Mouse (Mus musculus) ES-Bruce4 (cell line): ENCODE data around the gene Rsph1. TPM values are rescaled to one million over a fixed set of nuclear protein-coding genes. Genes with fewer than 3 reads are reported as not detected.

ENCODE experiments used
- H3K27ac ChIP-seq: 2 replicates; pipeline ENCODE4 v1.5.1; 2012; ENCODE audit warnings: low read length, inconsistent platforms; ENCODE audit not compliant: insufficient read depth
- H3K27me3 ChIP-seq: 2 replicates; pipeline ENCODE4 v1.6.1; 2012; ENCODE audit warnings: mild to moderate bottlenecking, low read length, inconsistent platforms; ENCODE audit not compliant: control insufficient read depth, poor library complexity, insufficient read depth, severe bottlenecking
- H3K36me3 ChIP-seq: 2 replicates; pipeline ENCODE4 v1.6.1; 2012; ENCODE audit warnings: inconsistent platforms, mild to moderate bottlenecking, low read length, moderate library complexity; ENCODE audit not compliant: control insufficient read depth, poor library complexity, insufficient read depth, severe bottlenecking
- H3K4me1 ChIP-seq: one replicate; pipeline ENCODE4 v1.8.1; 2011; ENCODE audit warnings: low read length; ENCODE audit not compliant: control insufficient read depth, insufficient read depth
- H3K4me3 ChIP-seq: 2 replicates; pipeline ENCODE4 v1.5.1; 2011; ENCODE audit warnings: low read depth, mild to moderate bottlenecking, low read length
- H3K9ac ChIP-seq: 2 replicates; pipeline ENCODE4 v1.6.1; 2012; ENCODE audit warnings: low read depth, mild to moderate bottlenecking, inconsistent platforms; ENCODE audit not compliant: poor library complexity, severe bottlenecking
- H3K9me3 ChIP-seq: replicated peaks from 2 replicates; pipeline ENCODE4 v1.6.1; 2012; ENCODE audit warnings: mild to moderate bottlenecking, low read length, inconsistent platforms; ENCODE audit not compliant: control insufficient read depth, poor library complexity, insufficient read depth, severe bottlenecking
- CTCF ChIP-seq: IDR thresholded peaks from one replicate; pipeline ENCODE4 v1.8.1; 2011; ENCODE audit warnings: low read depth, low read length
- EP300 ChIP-seq: IDR thresholded peaks from 2 replicates; pipeline ENCODE4 v1.6.1; 2011; ENCODE audit warnings: low read depth, low read length; ENCODE audit not compliant: insufficient read depth
- POLR2A ChIP-seq: IDR thresholded peaks from one replicate; pipeline ENCODE4 v1.8.1; 2011; ENCODE audit warnings: low read length; ENCODE audit not compliant: insufficient read depth
- polyA plus RNA-seq: library from polyadenylated mRNA; stranded (reverse); fragments of >200 nt; gene quantifications from 2 replicates; pipeline ENCODE4 v1.2.4, GENCODE M21; 2011; ENCODE audit warnings: low read depth; ENCODE audit not compliant: missing spikeins, insufficient read depth, insufficient read length

The Rsph1 gene
- polyA plus RNA-seq, 1 experiment, result 11.5 TPM

- no peaks in the 10 kb centered on the region for H3K36me3 ChIP-seq
- TF ChIP-seq EP300, result no peak
- TF ChIP-seq CTCF, result peak; percentile 41
These were observed 41.3 kb downstream of the Rsph1 start for GRCm38 (mm10) chr17:31235915-31236314.

GRCm38 (mm10) chr17:31232251-31233010 lies 44.8 kb downstream of the Rsph1 start:
- H3K27me3 ChIP-seq, result no peaks in the 10 kb centered on the region
- TF ChIP-seq CTCF (no peak), EP300 (no peak), POLR2A (no peak)
- H3K9ac ChIP-seq, result no peak overlapping the region

More at GRCm38 (mm10) chr17:31235915-31236314, 41.3 kb downstream of the Rsph1 start:
- Histone ChIP-seq H3K9me3 (no peaks in the 10 kb centered on the region), H3K9ac (no peak overlapping the region), H3K4me3 (no peak overlapping the region), H3K4me1 (no peaks in the 10 kb centered on the region), H3K27ac (no peak overlapping the region), H3K27me3 (no peaks in the 10 kb centered on the region)

GRCm38 (mm10) chr17:31231780-31232179 lies 45.4 kb downstream of the Rsph1 start:
- no peak overlapping the region for H3K9ac ChIP-seq
- no peak overlapping the region for H3K27ac ChIP-seq
- no peaks in the 10 kb centered on the region for H3K4me1 ChIP-seq
- H3K36me3 ChIP-seq, result no peaks in the 10 kb centered on the region
- no peaks in the 10 kb centered on the region for H3K9me3 ChIP-seq
- no peaks in the 10 kb centered on the region for H3K27me3 ChIP-seq
- no peak for TF ChIP-seq EP300
- TF ChIP-seq POLR2A, result no peak
- TF ChIP-seq CTCF, result no peak
- no peak overlapping the region for H3K4me3 ChIP-seq

More at GRCm38 (mm10) chr17:31232251-31233010, 44.8 kb downstream of the Rsph1 start:
- Histone ChIP-seq H3K27ac (no peak overlapping the region), H3K36me3 (no peaks in the 10 kb centered on the region), H3K9me3 (no peaks in the 10 kb centered on the region), H3K4me1 (no peaks in the 10 kb centered on the region), H3K4me3 (no peak overlapping the region)

- no peaks in the 10 kb centered on the region for H3K36me3 ChIP-seq
- H3K27me3 ChIP-seq, result no peaks in the 10 kb centered on the region
- no peak overlapping the region for H3K9ac ChIP-seq
- TF ChIP-seq EP300 (no peak), CTCF (no peak), POLR2A (no peak)
- H3K4me1 ChIP-seq, result no peaks in the 10 kb centered on the region
- no peaks in the 10 kb centered on the region for H3K9me3 ChIP-seq
- no peak overlapping the region for H3K4me3 ChIP-seq
- H3K27ac ChIP-seq, result no peak overlapping the region
These were observed 50.3 kb downstream of the Rsph1 start for GRCm38 (mm10) chr17:31226931-31227330.

DNA sequence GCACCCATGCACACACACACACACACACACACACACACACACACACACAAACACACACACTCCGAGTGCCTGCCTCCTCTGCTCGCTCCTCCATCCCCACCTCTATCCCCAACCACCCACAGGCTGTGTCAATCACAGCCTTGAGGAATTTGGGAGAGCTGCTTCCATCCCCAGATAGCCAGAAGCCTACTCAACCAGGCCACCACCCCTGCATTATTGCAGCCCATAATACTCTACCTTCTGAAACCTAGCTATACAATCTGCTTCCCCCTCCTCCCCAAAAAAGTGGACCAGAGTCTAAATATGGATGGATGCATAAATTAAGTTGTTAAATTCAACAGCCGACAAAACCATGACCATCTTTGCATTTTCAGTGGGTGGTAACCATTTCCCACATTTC lies 50.8 kb downstream of the Rsph1 start:
- Histone ChIP-seq H3K4me1 (no peaks in the 10 kb centered on the region), H3K9me3 (no peaks in the 10 kb centered on the region), H3K27ac (no peak overlapping the region), H3K36me3 (no peaks in the 10 kb centered on the region), H3K27me3 (no peaks in the 10 kb centered on the region), H3K4me3 (no peak overlapping the region), H3K9ac (no peak overlapping the region)
- TF ChIP-seq CTCF, result no peak

DNA sequence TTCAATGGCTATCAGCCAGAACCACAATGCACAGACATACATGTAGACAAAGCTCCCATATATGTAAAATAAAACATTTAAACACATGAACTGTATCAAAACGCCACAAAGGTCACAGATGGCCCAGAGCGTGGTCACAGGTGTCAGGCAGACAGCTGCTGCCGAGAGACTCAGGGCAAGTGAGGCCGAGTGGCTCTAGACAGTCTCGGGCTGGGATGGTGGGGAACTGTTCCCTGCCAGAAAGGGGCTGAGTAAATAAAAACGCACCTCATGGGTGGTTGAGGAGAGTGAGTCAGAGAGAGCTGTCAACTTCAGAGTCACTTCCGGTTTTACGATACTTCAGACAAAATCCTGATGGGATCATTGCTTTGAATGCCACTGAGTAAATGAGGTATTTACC lies 52.6 kb downstream of the Rsph1 start:
- no peaks in the 10 kb centered on the region for H3K4me1 ChIP-seq
- H3K36me3 ChIP-seq, result no peaks in the 10 kb centered on the region
- H3K4me3 ChIP-seq, result no peak overlapping the region
- H3K27ac ChIP-seq, result no peak overlapping the region
- H3K27me3 ChIP-seq, result no peaks in the 10 kb centered on the region
- TF ChIP-seq POLR2A, result no peak
- H3K9ac ChIP-seq, result no peak overlapping the region
- no peaks in the 10 kb centered on the region for H3K9me3 ChIP-seq
